22 mouse cellular contexts compared by ENCODE assay signal in genomic region chr8:71678216-71678615, GRCm38 (mm10). TPM values are rescaled to one million over a fixed set of nuclear protein-coding genes. Genes with fewer than 3 reads are reported as not detected.
DNase-seq lines count a peak whose midpoint lies in the region; ATAC-seq lines count a peak whose summit lies in the region.
"Had no signal": no experiment of that assay in that cellular context is flagged by ENCODE, and none has a peak within 500 bp of the region (broad histone marks: within the 10 kb centered on the region; RNA-seq: fewer than 3 reads in every experiment).

No protein-coding gene starts in this region.

- H3K4me1 ChIP-seq in heart, embryonic 14.5 days (ENCODE audit: control insufficient read depth in 2 of 2, insufficient read depth in 2 of 2, low read length in 2 of 2): peaks cover 10 to 27% of the 10 kb centered on the region in 2 experiments; a peak in 3 of 4 replicates
- H3K4me1 ChIP-seq in heart, embryonic 10.5 days: peaks cover 42% of the 10 kb centered on the region
- H3K4me1 ChIP-seq in neural tube, embryonic 12.5 days: peaks cover 12% of the 10 kb centered on the region; the same call in 1 of the 2 replicates

- no peak overlapping the region for H3K27ac ChIP-seq in heart, embryonic 14.5 days (replicated peaks in 1 of 2; ENCODE audit: control insufficient read depth in 1 of 2, insufficient read depth in 1 of 2, low read depth in 2 of 2, low read length in 2 of 2)
- H3K27ac ChIP-seq in heart, embryonic 10.5 days: no peak overlapping the region
- H3K27ac ChIP-seq in neural tube, embryonic 12.5 days: no peak overlapping the region
- H3K27ac ChIP-seq: embryonic facial prominence, embryonic 15.5 days; forebrain, embryonic 10.5 days; hindbrain, embryonic 10.5 days; hindbrain, embryonic 14.5 days; intestine, embryonic 15.5 days had no signal

- H3K4me2 ChIP-seq in heart, embryonic 14.5 days (ENCODE audit: low read length): peak overlapping the region; percentile 80; the same call in 1 of the 2 replicates
- no peak overlapping the region for H3K4me2 ChIP-seq in neural tube, embryonic 12.5 days (replicated peaks)
- H3K4me2 ChIP-seq: embryonic facial prominence, embryonic 15.5 days; hindbrain, embryonic 14.5 days had no signal

- H3K27me3 ChIP-seq in heart, embryonic 14.5 days (ENCODE audit: control insufficient read depth, insufficient read depth, low read length): peaks cover 49% of the 10 kb centered on the region
- H3K27me3 ChIP-seq in heart, embryonic 10.5 days (ENCODE audit: insufficient read depth, poor library complexity, severe bottlenecking): peaks cover 76% of the 10 kb centered on the region
- H3K27me3 ChIP-seq in neural tube, embryonic 12.5 days (replicated peaks): peaks cover 88% of the 10 kb centered on the region

- no peak for ATAC-seq in heart, embryonic 14.5 days (ENCODE audit: insufficient number of reproducible peaks, insufficient read depth, low FRiP score, low read depth)
- ATAC-seq in neural tube, embryonic 12.5 days (ENCODE audit: low FRiP score, low read depth): no peak
- ATAC-seq: CD4-positive, CD25-positive, alpha-beta regulatory T cell, adult 4 months; forebrain, embryonic 14.5 days; intestine, embryonic 15.5 days had no signal

- no peak overlapping the region for H3K4me3 ChIP-seq in heart, embryonic 14.5 days (ENCODE audit: control insufficient read depth in 1 of 2, insufficient read depth in 1 of 2, low read depth in 1 of 2, low read length in 2 of 2)
- no peak overlapping the region for H3K4me3 ChIP-seq in heart, embryonic 10.5 days
- 0 out of 2 replicates have a peak overlapping the region, but pooled peaks have one; percentile 5 for H3K4me3 ChIP-seq in neural tube, embryonic 12.5 days
- H3K4me3 ChIP-seq: embryonic facial prominence, embryonic 15.5 days; erythroblast, embryonic 14.5 days; forebrain, embryonic 10.5 days; hindbrain, embryonic 10.5 days had no signal

- 54% methylated on average over 4 of the region's 4 CpGs for WGBS in heart, embryonic 14.5 days
- 55% methylated on average over 4 of the region's 4 CpGs for WGBS in heart, embryonic 10.5 days
- WGBS in neural tube, embryonic 12.5 days: 51% methylated on average over 4 of the region's 4 CpGs

- DNase-seq in cerebellum, adult 11-12 months: peak; percentile 52
- DNase-seq in cerebellum, adult 18-20 months: no peak
- no peak for DNase-seq in heart, embryonic 10.5 days (ENCODE audit: low spot score)
- DNase-seq in neural tube, embryonic 10.5 days (ENCODE audit: extremely low spot score, low spot score): no peak
- no peak for DNase-seq in left cerebral cortex, adult 8-10 months (ENCODE audit: low spot score in 2 of 2)
- DNase-seq: adrenal gland, postnatal 25 days; B cell, adult 2 months; cerebellum, postnatal 10 days; gastrocnemius, adult 2 months; gastrocnemius, postnatal 25 days had no signal

- no peaks in the 10 kb centered on the region for H3K9me3 ChIP-seq in heart, embryonic 14.5 days (ENCODE audit: control insufficient read depth, low read length)
- 0 out of 2 replicates have a peak, but pooled peaks cover 2% of the 10 kb centered on the region for H3K9me3 ChIP-seq in heart, embryonic 10.5 days
- no peaks in the 10 kb centered on the region for H3K9me3 ChIP-seq in neural tube, embryonic 12.5 days
- H3K9me3 ChIP-seq: embryonic facial prominence, embryonic 15.5 days; hindbrain, embryonic 10.5 days; intestine, embryonic 15.5 days had no signal

- no peak overlapping the region for H3K9ac ChIP-seq in heart, embryonic 14.5 days (ENCODE audit: low read length)
- no peak overlapping the region for H3K9ac ChIP-seq in neural tube, embryonic 12.5 days
- H3K9ac ChIP-seq: embryonic facial prominence, embryonic 15.5 days; hindbrain, embryonic 14.5 days; intestine, embryonic 15.5 days had no signal

- H3K36me3 ChIP-seq in heart, embryonic 14.5 days (ENCODE audit: control insufficient read depth, insufficient read depth, low read length): no peaks in the 10 kb centered on the region
- H3K36me3 ChIP-seq in heart, embryonic 10.5 days: no peaks in the 10 kb centered on the region
- no peaks in the 10 kb centered on the region for H3K36me3 ChIP-seq in neural tube, embryonic 12.5 days
- H3K36me3 ChIP-seq: embryonic facial prominence, embryonic 15.5 days; forebrain, embryonic 10.5 days; hindbrain, embryonic 10.5 days; intestine, embryonic 15.5 days had no signal

RNA-seq across cellular contexts. Expression of gene Jak3, which starts 2.1 kb away (rescaled TPM):
- polyA plus RNA-seq in heart, embryonic 14.5 days (2014; fragmentation: Nextera tagmentation; extraction: Ambion mirVana): 5.9 and 6.3 TPM in 2 replicates
- 6.7 and 9.7 TPM in 2 replicates for polyA plus RNA-seq in heart, embryonic 10.5 days (2016; fragmentation: Nextera tagmentation; extraction: Ambion mirVana)
- polyA plus RNA-seq in neural tube, embryonic 12.5 days (2016; fragmentation: Nextera tagmentation; extraction: Ambion mirVana): 3.8 and 4.2 TPM in 2 replicates
- 1 to 10 TPM; 4.4 to 7.3 (median 6.1) TPM for total RNA-seq in left cerebral cortex, adult 8-10 months (2022)

RNA-seq across cellular contexts. Expression of gene Unc13a, which starts 6.7 kb away (rescaled TPM):
- 0.38 and 0.89 TPM in 2 replicates for polyA plus RNA-seq in heart, embryonic 14.5 days (2014; fragmentation: Nextera tagmentation; extraction: Ambion mirVana)
- 0.31 and 0.48 TPM in 2 replicates for polyA plus RNA-seq in heart, embryonic 10.5 days (2016; fragmentation: Nextera tagmentation; extraction: Ambion mirVana)
- polyA plus RNA-seq in neural tube, embryonic 12.5 days (2016; fragmentation: Nextera tagmentation; extraction: Ambion mirVana): 16.3 and 16.7 TPM in 2 replicates
- total RNA-seq in left cerebral cortex, adult 8-10 months (2022): 100 to 1,000 TPM; 237 to 269 (median 246) TPM
- total RNA-seq: gastrocnemius, adult 2 months had no signal

RNA-seq across cellular contexts. Expression of gene Insl3, which starts 10.8 kb away (rescaled TPM):
- 2.4 and 2.7 TPM in 2 replicates for polyA plus RNA-seq in heart, embryonic 14.5 days (2014; fragmentation: Nextera tagmentation; extraction: Ambion mirVana)
- 0.99 and 1.5 TPM in 2 replicates for polyA plus RNA-seq in heart, embryonic 10.5 days (2016; fragmentation: Nextera tagmentation; extraction: Ambion mirVana)
- 1.2 TPM in 1 of 2 replicates, not detected in the other for polyA plus RNA-seq in neural tube, embryonic 12.5 days (2016; fragmentation: Nextera tagmentation; extraction: Ambion mirVana)
- total RNA-seq in left cerebral cortex, adult 8-10 months (2022): 1 to 10 TPM; 1.4 to 3.2 (median 2.1) TPM
- polyA plus RNA-seq: embryonic facial prominence, embryonic 11.5 days; forebrain, embryonic 14.5 days had no signal

RNA-seq across cellular contexts. Expression of gene B3gnt3, which starts 23.4 kb away (rescaled TPM):
- 3.0 and 3.1 TPM in 2 replicates for polyA plus RNA-seq in heart, embryonic 14.5 days (2014; fragmentation: Nextera tagmentation; extraction: Ambion mirVana)
- 1.6 and 2.9 TPM in 2 replicates for polyA plus RNA-seq in heart, embryonic 10.5 days (2016; fragmentation: Nextera tagmentation; extraction: Ambion mirVana)
- 0.54 and 0.67 TPM in 2 replicates for polyA plus RNA-seq in neural tube, embryonic 12.5 days (2016; fragmentation: Nextera tagmentation; extraction: Ambion mirVana)
- total RNA-seq in left cerebral cortex, adult 8-10 months (2022): under 1 TPM; 0.41 to 0.88 (median 0.70) TPM
- total RNA-seq: granulocyte monocyte progenitor cell, adult 5-6 weeks had no signal

RNA-seq across cellular contexts. Expression of gene Fcho1, which starts 47.3 kb away (rescaled TPM):
- 0.61 and 1.4 TPM in 2 replicates for polyA plus RNA-seq in heart, embryonic 14.5 days (2014; fragmentation: Nextera tagmentation; extraction: Ambion mirVana)
- polyA plus RNA-seq in heart, embryonic 10.5 days (2016; fragmentation: Nextera tagmentation; extraction: Ambion mirVana): 2.0 and 3.1 TPM in 2 replicates
- 34.4 and 38.4 TPM in 2 replicates for polyA plus RNA-seq in neural tube, embryonic 12.5 days (2016; fragmentation: Nextera tagmentation; extraction: Ambion mirVana)
- 100 to 1,000 TPM; 150 to 181 (median 159) TPM for total RNA-seq in left cerebral cortex, adult 8-10 months (2022)
- total RNA-seq: gastrocnemius, adult 2 months; gastrocnemius, postnatal 25 days had no signal
